15 mouse cellular contexts compared by ENCODE assay signal in genomic region chr15:95980641-95981040, GRCm38 (mm10).
A peak's percentile ranks its signal among the peaks of the same experiment; 100 is the strongest.
DNase-seq lines count a peak whose midpoint lies in the region.
"Had no signal": no experiment of that assay in that cellular context is flagged by ENCODE, and none has a peak within 500 bp of the region (broad histone marks: within the 10 kb centered on the region; RNA-seq: fewer than 3 reads in every experiment).

No protein-coding gene starts in this region.

- DNase-seq in heart, adult 11 months, result peak; percentile 25
- no peak for DNase-seq in heart, postnatal 25 days (ENCODE audit: low spot score)
- peak; percentile 46 to 51 for DNase-seq in thymus, postnatal 10 days (ENCODE audit: low spot score in 2 of 2)
- DNase-seq in thymus, postnatal 36 days, result peak; percentile 23 to 58
- no peak for DNase-seq in cerebellum, postnatal 10 days
- DNase-seq in lung, postnatal 10 days, result no peak
- DNase-seq: adrenal gland, adult 8-10 months; adrenal gland, postnatal 36 days; cerebellum, adult 18-20 months; cerebellum, adult 9-10 months; cerebellum, postnatal 25 days; forebrain, postnatal 0 days; gastrocnemius, postnatal 25 days; heart, adult 2 months; heart, postnatal 14 days had no signal

- intact Hi-C loops in heart, postnatal 25 days (cut with DNase I), result no loop called here

Comparison
In these comparisons a context has a peak if more than half of its experiments do, and no peak if none do; other contexts are left out.
1. DNase-seq: peak in heart, adult 11 months (single experiment), thymus, postnatal 10 days (2 of 2) and thymus, postnatal 36 days (2 of 2); none in heart, postnatal 25 days (single experiment), cerebellum, postnatal 10 days (0 of 2) and lung, postnatal 10 days (single experiment).